Mouse (Mus musculus): ENCODE results near the gene Ksr2. TPM values are rescaled to one million over a fixed set of nuclear protein-coding genes. Genes with fewer than 3 reads are reported as not detected.

The Ksr2 gene
- total and polyA plus RNA-seq, 3 experiments: 0.05 TPM; not detected in 2

GRCm38 (mm10) chr5:117488670-117489325 lies 75.0 kb downstream of the Ksr2 start:
- Histone ChIP-seq H3K36me3 (replicated peaks) (no peaks in the 10 kb centered on the region), H3K9me3 (replicated peaks) (peaks cover 63% of the 10 kb centered on the region), H3K27me3 (ENCODE audit: insufficient read depth, low read length) (no peaks in the 10 kb centered on the region), H3K4me1 (ENCODE audit: insufficient read depth, low read depth, low read length) (no peaks in the 10 kb centered on the region), H3K4me3 (ENCODE audit: low read depth, low read length) (no peak overlapping the region)
- DNase-seq (ENCODE audit: low spot score): no peak
- TF ChIP-seq CTCF (IDR thresholded peaks at IDR 0.05; ENCODE audit: low read depth, low read length) (no peak), TAL1 (conservative IDR thresholded peaks at IDR 0.05; ENCODE audit: low read depth, low read length) (no peak), POLR2AphosphoS5 (IDR thresholded peaks at IDR 0.05; ENCODE audit: insufficient replicate concordance, low read depth, low read length) (no peak), GATA2 (IDR thresholded peaks at IDR 0.05; ENCODE audit: borderline replicate concordance, low read depth, low read length) (no peak), GATA1 (IDR thresholded peaks at IDR 0.05; ENCODE audit: borderline replicate concordance, low read length) (no peak)
- no peak for ATAC-seq (ENCODE audit: extremely low read depth, insufficient number of reproducible peaks, low FRiP score, poor library complexity, severe bottlenecking)

- DNase-seq (ENCODE audit: low spot score): no peak
- Histone ChIP-seq H3K4me3 (ENCODE audit: low read depth, low read length) (no peak overlapping the region), H3K4me1 (ENCODE audit: insufficient read depth, low read depth, low read length) (no peaks in the 10 kb centered on the region), H3K27me3 (ENCODE audit: insufficient read depth, low read length) (no peaks in the 10 kb centered on the region), H3K9me3 (replicated peaks) (peaks cover 63% of the 10 kb centered on the region), H3K36me3 (replicated peaks) (no peaks in the 10 kb centered on the region)
- no peak for ATAC-seq (ENCODE audit: extremely low read depth, insufficient number of reproducible peaks, low FRiP score, poor library complexity, severe bottlenecking)
- TF ChIP-seq CTCF (IDR thresholded peaks at IDR 0.05; ENCODE audit: low read depth, low read length): no peak
- no peak for TF ChIP-seq POLR2AphosphoS5 (IDR thresholded peaks at IDR 0.05; ENCODE audit: insufficient replicate concordance, low read depth, low read length)
- no peak for TF ChIP-seq GATA1 (IDR thresholded peaks at IDR 0.05; ENCODE audit: borderline replicate concordance, low read length)
- no peak for TF ChIP-seq TAL1 (conservative IDR thresholded peaks at IDR 0.05; ENCODE audit: low read depth, low read length)
- no peak for TF ChIP-seq GATA2 (IDR thresholded peaks at IDR 0.05; ENCODE audit: borderline replicate concordance, low read depth, low read length)
These were observed 79.4 kb downstream of the Ksr2 start for GRCm38 (mm10) chr5:117492933-117493863.

DNA sequence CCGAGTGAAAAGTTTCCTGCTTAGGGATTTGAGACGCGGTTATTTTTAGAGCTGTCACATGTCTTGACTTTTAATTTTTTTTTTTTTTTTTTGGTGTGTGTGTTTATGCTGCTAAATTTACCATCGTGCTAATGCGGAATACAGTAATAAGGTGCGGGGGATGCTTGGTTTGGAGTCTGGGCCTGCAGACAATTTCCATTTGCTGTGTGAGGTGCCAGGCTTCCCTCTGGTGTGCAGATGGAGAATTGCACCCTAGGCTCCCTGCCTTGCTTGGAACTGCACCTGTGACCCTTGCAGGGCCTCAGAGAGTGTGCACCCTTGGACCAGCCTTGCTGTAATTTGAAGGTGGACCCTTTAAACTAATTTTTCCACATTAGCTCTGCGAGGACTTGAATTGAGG lies 80.1 kb downstream of the Ksr2 start:
- no peaks in the 10 kb centered on the region for H3K27me3 ChIP-seq (ENCODE audit: insufficient read depth, low read length)
- no peak for ATAC-seq (ENCODE audit: extremely low read depth, insufficient number of reproducible peaks, low FRiP score, poor library complexity, severe bottlenecking)
- H3K4me1 ChIP-seq (ENCODE audit: insufficient read depth, low read depth, low read length): no peaks in the 10 kb centered on the region
- H3K36me3 ChIP-seq (replicated peaks): no peaks in the 10 kb centered on the region
- no peak for DNase-seq (ENCODE audit: low spot score)
- H3K4me3 ChIP-seq (ENCODE audit: low read depth, low read length): no peak overlapping the region
- TF ChIP-seq CTCF (IDR thresholded peaks at IDR 0.05; ENCODE audit: low read depth, low read length) (0 out of 2 replicates have a peak, but pooled peaks have one; percentile 18), POLR2AphosphoS5 (IDR thresholded peaks at IDR 0.05; ENCODE audit: insufficient replicate concordance, low read depth, low read length) (no peak)
- H3K9me3 ChIP-seq (replicated peaks): peaks cover 61% of the 10 kb centered on the region

GRCm38 (mm10) chr5:117497084-117497483 lies 83.3 kb downstream of the Ksr2 start:
- peaks cover 67% of the 10 kb centered on the region for H3K9me3 ChIP-seq (replicated peaks)
- no peaks in the 10 kb centered on the region for H3K27me3 ChIP-seq (ENCODE audit: insufficient read depth, low read length)
- TF ChIP-seq GATA2 (IDR thresholded peaks at IDR 0.05; ENCODE audit: borderline replicate concordance, low read depth, low read length) (no peak), POLR2AphosphoS5 (IDR thresholded peaks at IDR 0.05; ENCODE audit: insufficient replicate concordance, low read depth, low read length) (no peak), GATA1 (IDR thresholded peaks at IDR 0.05; ENCODE audit: borderline replicate concordance, low read length) (no peak), CTCF (IDR thresholded peaks at IDR 0.05; ENCODE audit: low read depth, low read length) (no peak), TAL1 (conservative IDR thresholded peaks at IDR 0.05; ENCODE audit: low read depth, low read length) (no peak)
- no peaks in the 10 kb centered on the region for H3K36me3 ChIP-seq (replicated peaks)
- ATAC-seq (ENCODE audit: extremely low read depth, insufficient number of reproducible peaks, low FRiP score, poor library complexity, severe bottlenecking): no peak
- no peaks in the 10 kb centered on the region for H3K4me1 ChIP-seq (ENCODE audit: insufficient read depth, low read depth, low read length)
- no peak for DNase-seq (ENCODE audit: low spot score)
- 0 out of 2 replicates have a peak overlapping the region, but pooled peaks have one; percentile 6 for H3K4me3 ChIP-seq (ENCODE audit: low read depth, low read length)

- H3K36me3 ChIP-seq (replicated peaks): no peaks in the 10 kb centered on the region
- TF ChIP-seq TAL1 (conservative IDR thresholded peaks at IDR 0.05; ENCODE audit: low read depth, low read length): no peak
- peak; percentile 54; the same call in 1 of the 2 replicates for TF ChIP-seq CTCF (IDR thresholded peaks at IDR 0.05; ENCODE audit: low read depth, low read length)
- no peak overlapping the region for H3K4me3 ChIP-seq (ENCODE audit: low read depth, low read length)
- no peaks in the 10 kb centered on the region for H3K4me1 ChIP-seq (ENCODE audit: insufficient read depth, low read depth, low read length)
- DNase-seq (ENCODE audit: low spot score) (no peak), ATAC-seq (ENCODE audit: extremely low read depth, insufficient number of reproducible peaks, low FRiP score, poor library complexity, severe bottlenecking) (no peak; the same call in 1 of the 2 replicates)
- no peaks in the 10 kb centered on the region for H3K27me3 ChIP-seq (ENCODE audit: insufficient read depth, low read length)
- H3K9me3 ChIP-seq (replicated peaks): peaks cover 71% of the 10 kb centered on the region
These were observed 88.8 kb downstream of the Ksr2 start for GRCm38 (mm10) chr5:117502611-117503010.

GRCm38 (mm10) chr5:117504431-117504830 lies 90.6 kb downstream of the Ksr2 start:
- peaks cover 84% of the 10 kb centered on the region for H3K9me3 ChIP-seq (replicated peaks)
- H3K27me3 ChIP-seq (ENCODE audit: insufficient read depth, low read length): no peaks in the 10 kb centered on the region
- H3K4me3 ChIP-seq (ENCODE audit: low read depth, low read length): no peak overlapping the region
- DNase-seq (ENCODE audit: low spot score): no peak
- ATAC-seq (ENCODE audit: extremely low read depth, insufficient number of reproducible peaks, low FRiP score, poor library complexity, severe bottlenecking): no peak
- H3K4me1 ChIP-seq (ENCODE audit: insufficient read depth, low read depth, low read length): no peaks in the 10 kb centered on the region
- H3K36me3 ChIP-seq (replicated peaks): no peaks in the 10 kb centered on the region
- TF ChIP-seq POLR2AphosphoS5 (IDR thresholded peaks at IDR 0.05; ENCODE audit: insufficient replicate concordance, low read depth, low read length) (no peak), TAL1 (conservative IDR thresholded peaks at IDR 0.05; ENCODE audit: low read depth, low read length) (no peak), GATA1 (IDR thresholded peaks at IDR 0.05; ENCODE audit: borderline replicate concordance, low read length) (no peak), GATA2 (IDR thresholded peaks at IDR 0.05; ENCODE audit: borderline replicate concordance, low read depth, low read length) (no peak), CTCF (IDR thresholded peaks at IDR 0.05; ENCODE audit: low read depth, low read length) (no peak)

Data from G1E (cell line).